ENCODE assay signal across 13 mouse cellular contexts in the genomic region with DNA sequence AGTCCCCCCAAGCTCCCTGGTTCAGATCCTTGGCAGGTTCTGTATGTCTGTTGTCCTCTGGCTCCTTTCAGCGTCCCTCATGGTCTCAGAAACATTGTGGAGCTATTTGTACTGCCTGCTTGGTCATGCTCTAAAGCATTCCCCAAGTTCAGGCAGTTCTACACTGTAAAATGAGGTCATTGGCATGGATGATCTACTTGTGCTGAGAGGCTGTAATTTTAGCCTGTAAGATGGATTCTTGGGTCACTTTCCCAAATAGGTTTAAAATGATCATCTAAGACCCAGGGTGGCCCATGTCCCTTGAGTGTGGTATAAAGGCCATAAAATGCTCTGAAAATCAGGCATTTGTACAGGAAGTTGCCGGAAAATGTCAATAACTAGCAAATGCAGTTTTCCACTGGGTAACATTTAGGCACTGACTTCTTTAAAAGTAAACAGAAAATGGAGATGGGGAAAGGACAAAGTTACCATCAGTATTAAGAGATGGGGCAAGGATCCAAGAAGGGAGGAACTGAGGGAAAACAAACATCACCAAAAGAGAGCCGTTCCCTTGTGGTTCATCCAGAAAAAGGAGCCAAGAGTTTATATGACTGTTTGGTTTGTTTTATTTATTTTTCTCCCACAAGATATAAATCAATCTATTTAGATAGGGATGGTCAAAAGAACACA.
DNase-seq lines count a peak whose midpoint lies in the region; ATAC-seq and TF ChIP-seq lines count a peak whose summit lies in the region.
"Had no signal": no experiment of that assay in that cellular context is flagged by ENCODE, and none has a peak within 500 bp of the region (broad histone marks: within the 10 kb centered on the region; RNA-seq: fewer than 3 reads in every experiment).

No protein-coding gene starts in this region.

- H3K27me3 ChIP-seq in midbrain, embryonic 14.5 days (ENCODE audit: control insufficient read depth, insufficient read depth, low read length), result no peaks in the 10 kb centered on the region
- H3K27me3 ChIP-seq in midbrain, embryonic 15.5 days (replicated peaks), result no peaks in the 10 kb centered on the region
- H3K27me3 ChIP-seq in kidney, postnatal 0 days (ENCODE audit: insufficient read depth, low read length), result no peaks in the 10 kb centered on the region
- H3K27me3 ChIP-seq: heart, embryonic 13.5 days; liver, embryonic 12.5 days; Patski had no signal

- no peaks in the 10 kb centered on the region for H3K36me3 ChIP-seq in midbrain, embryonic 14.5 days (ENCODE audit: control insufficient read depth, insufficient read depth, low read length)
- no peaks in the 10 kb centered on the region for H3K36me3 ChIP-seq in midbrain, embryonic 15.5 days (replicated peaks)
- H3K36me3 ChIP-seq in kidney, postnatal 0 days (ENCODE audit: insufficient read depth, low read length), result no peaks in the 10 kb centered on the region
- H3K36me3 ChIP-seq: heart, embryonic 13.5 days; liver, embryonic 12.5 days had no signal

- WGBS in midbrain, embryonic 14.5 days, result 83% methylated on average over 3 of the region's 3 CpGs
- whole genome bisulfite sequencing in midbrain, embryonic 15.5 days, result 87% methylated on average over 3 of the region's 3 CpGs
- 31% methylated on average over 3 of the region's 3 CpGs for WGBS in kidney, postnatal 0 days

- no peak for ATAC-seq in midbrain, embryonic 14.5 days (ENCODE audit: low FRiP score, low TSS enrichment)
- ATAC-seq in midbrain, embryonic 15.5 days (replicated peaks), result no peak
- peak; percentile 88 for ATAC-seq in kidney, postnatal 0 days (replicated peaks; ENCODE audit: low FRiP score, low read depth)
- ATAC-seq: liver, embryonic 12.5 days; Patski had no signal

- H3K4me3 ChIP-seq in midbrain, embryonic 14.5 days (replicated peaks; ENCODE audit: low read depth, low read length), result no peak overlapping the region
- H3K4me3 ChIP-seq in midbrain, embryonic 15.5 days, result no peak overlapping the region
- H3K4me3 ChIP-seq in kidney, postnatal 0 days (replicated peaks; ENCODE audit: low read depth, low read length), result no peak overlapping the region
- H3K4me3 ChIP-seq: erythroblast, embryonic 14.5 days; heart, embryonic 13.5 days; liver, embryonic 12.5 days had no signal

- peaks cover 11% of the 10 kb centered on the region for H3K4me1 ChIP-seq in midbrain, embryonic 14.5 days (ENCODE audit: control insufficient read depth, insufficient read depth, low read length)
- peaks cover 9% of the 10 kb centered on the region for H3K4me1 ChIP-seq in midbrain, embryonic 15.5 days
- no peaks in the 10 kb centered on the region; the same call in 1 of the 2 replicates for H3K4me1 ChIP-seq in kidney, postnatal 0 days (replicated peaks; ENCODE audit: insufficient read depth, low read length)
- H3K4me1 ChIP-seq: heart, embryonic 13.5 days; liver, embryonic 12.5 days had no signal

- H3K9ac ChIP-seq in midbrain, embryonic 14.5 days (replicated peaks; ENCODE audit: low read length), result no peak overlapping the region
- H3K9ac ChIP-seq in midbrain, embryonic 15.5 days, result no peak overlapping the region
- H3K9ac ChIP-seq in kidney, postnatal 0 days (ENCODE audit: low read depth, low read length), result no peak overlapping the region
- H3K9ac ChIP-seq: heart, embryonic 13.5 days; liver, embryonic 12.5 days had no signal

- peak; percentile 2 to 3 for DNase-seq in gastrocnemius, adult 8-10 months (ENCODE audit: low spot score in 2 of 2)
- no peak for DNase-seq in gastrocnemius, postnatal 4 days (ENCODE audit: low spot score in 2 of 2)
- DNase-seq in midbrain, embryonic 14.5 days, result peak; percentile 8
- DNase-seq in kidney, postnatal 0 days (ENCODE audit: low spot score), result peak; percentile 87
- DNase-seq in mesoderm, embryonic 11.5 days (ENCODE audit: low read depth, low spot score), result peak; percentile 17
- DNase-seq in right cerebral cortex, postnatal 36 days (ENCODE audit: low spot score in 2 of 2), result no peak
- DNase-seq in cerebellum, postnatal 36 days, result no peak
- DNase-seq: cerebellum, postnatal 25 days had no signal

- no peak for TF ChIP-seq CTCF in kidney, postnatal 0 days (IDR thresholded peaks at IDR 0.05; ENCODE audit: low read depth)

- no peaks in the 10 kb centered on the region for H3K9me3 ChIP-seq in midbrain, embryonic 14.5 days (ENCODE audit: control insufficient read depth, low read length)
- H3K9me3 ChIP-seq in midbrain, embryonic 15.5 days, result no peaks in the 10 kb centered on the region
- H3K9me3 ChIP-seq in kidney, postnatal 0 days (replicated peaks; ENCODE audit: low read length), result no peaks in the 10 kb centered on the region
- H3K9me3 ChIP-seq: heart, embryonic 13.5 days had no signal

- no peak overlapping the region for H3K27ac ChIP-seq in midbrain, embryonic 14.5 days (replicated peaks; ENCODE audit: low read depth, low read length)
- no peak overlapping the region for H3K27ac ChIP-seq in midbrain, embryonic 15.5 days
- peak overlapping the region; percentile 36; the same call in 1 of the 2 replicates for H3K27ac ChIP-seq in kidney, postnatal 0 days
- H3K27ac ChIP-seq: heart, embryonic 13.5 days; liver, embryonic 12.5 days had no signal

- H3K4me2 ChIP-seq in midbrain, embryonic 14.5 days (ENCODE audit: low read length), result no peak overlapping the region
- H3K4me2 ChIP-seq in midbrain, embryonic 15.5 days, result no peak overlapping the region
- H3K4me2 ChIP-seq in kidney, postnatal 0 days (ENCODE audit: low read length), result no peak overlapping the region
- H3K4me2 ChIP-seq: heart, embryonic 13.5 days; liver, embryonic 12.5 days had no signal

Comparison
In these comparisons a context has a peak if more than half of its experiments do, and no peak if none do; other contexts are left out.
1. DNase-seq: peak in gastrocnemius, adult 8-10 months (2 of 2), midbrain, embryonic 14.5 days (single experiment), kidney, postnatal 0 days (single experiment) and mesoderm, embryonic 11.5 days (single experiment); none in gastrocnemius, postnatal 4 days (0 of 2), right cerebral cortex, postnatal 36 days (0 of 2) and cerebellum, postnatal 36 days (0 of 2).